15 mouse cellular contexts compared by ENCODE assay signal in genomic region chr15:92441630-92442180, GRCm38 (mm10). TPM values are rescaled to one million over a fixed set of nuclear protein-coding genes. Genes with fewer than 3 reads are reported as not detected.
A peak's percentile ranks its signal among the peaks of the same experiment; 100 is the strongest.
DNase-seq lines count a peak whose midpoint lies in the region; ATAC-seq lines count a peak whose summit lies in the region.
"Had no signal": no experiment of that assay in that cellular context is flagged by ENCODE, and none has a peak within 500 bp of the region (broad histone marks: within the 10 kb centered on the region; RNA-seq: fewer than 3 reads in every experiment).

No protein-coding gene starts in this region.

- H3K4me3 ChIP-seq in kidney, embryonic 16.5 days (ENCODE audit: low read length) = no peak overlapping the region; the same call in 1 of the 2 replicates
- peak overlapping the region; percentile 22 for H3K4me3 ChIP-seq in hindbrain, embryonic 13.5 days
- H3K4me3 ChIP-seq: erythroblast, embryonic 14.5 days; midbrain, embryonic 12.5 days had no signal

- intact Hi-C loops in heart, postnatal 14 days (cut with DNase I) = loop anchor here (10.0 kb wide), 1 partner anchor 563 kb away; no protein-coding TSS in a partner anchor

- no peak for DNase-seq in kidney, postnatal 25 days
- peak; percentile 50 for DNase-seq in embryo, embryonic 10.5 days (ENCODE audit: low spot score)
- peak; percentile 19 for DNase-seq in neural tube, embryonic 10.5 days (ENCODE audit: extremely low spot score, low spot score)
- no peak for DNase-seq in urinary bladder, postnatal 10 days (ENCODE audit: low spot score)
- DNase-seq in heart, postnatal 14 days = no peak
- DNase-seq: adrenal gland, postnatal 25 days; cerebellum, postnatal 10 days; heart, postnatal 36 days had no signal

- no peaks in the 10 kb centered on the region; the same call in 1 of the 2 replicates for H3K27me3 ChIP-seq in kidney, embryonic 16.5 days (ENCODE audit: insufficient read depth, low read length)
- no peaks in the 10 kb centered on the region for H3K27me3 ChIP-seq in hindbrain, embryonic 13.5 days
- H3K27me3 ChIP-seq: midbrain, embryonic 12.5 days had no signal

- H3K27ac ChIP-seq in kidney, embryonic 16.5 days (ENCODE audit: low read length) = no peak overlapping the region
- H3K27ac ChIP-seq in hindbrain, embryonic 13.5 days = peak overlapping the region; percentile 71
- H3K27ac ChIP-seq: liver, embryonic 14.5 days; midbrain, embryonic 12.5 days had no signal

- H3K9ac ChIP-seq in kidney, embryonic 16.5 days (replicated peaks; ENCODE audit: low read length) = no peak overlapping the region
- peak overlapping the region; percentile 39; the same call in 1 of the 2 replicates for H3K9ac ChIP-seq in hindbrain, embryonic 13.5 days
- H3K9ac ChIP-seq: liver, embryonic 14.5 days; midbrain, embryonic 12.5 days had no signal

- H3K4me1 ChIP-seq in kidney, embryonic 16.5 days (ENCODE audit: insufficient read depth, low read length) = no peaks in the 10 kb centered on the region
- peaks cover 9% of the 10 kb centered on the region for H3K4me1 ChIP-seq in hindbrain, embryonic 13.5 days (replicated peaks)
- H3K4me1 ChIP-seq: midbrain, embryonic 12.5 days had no signal

- H3K4me2 ChIP-seq in kidney, embryonic 16.5 days (replicated peaks; ENCODE audit: low read depth, low read length) = peak overlapping the region; percentile 37
- H3K4me2 ChIP-seq in hindbrain, embryonic 13.5 days = peak overlapping the region; percentile 47
- H3K4me2 ChIP-seq: midbrain, embryonic 12.5 days had no signal

- no peak for ATAC-seq in kidney, embryonic 16.5 days (ENCODE audit: low FRiP score, low TSS enrichment)
- ATAC-seq in hindbrain, embryonic 13.5 days (ENCODE audit: low FRiP score) = no peak
- ATAC-seq in cerebellum, adult (ENCODE audit: insufficient number of reproducible peaks, low FRiP score, low TSS enrichment) = no peak
- ATAC-seq: CD4-positive, CD25-positive, alpha-beta regulatory T cell, adult 4 months had no signal

- no peaks in the 10 kb centered on the region for H3K36me3 ChIP-seq in kidney, embryonic 16.5 days (ENCODE audit: insufficient read depth, low read length)
- H3K36me3 ChIP-seq in hindbrain, embryonic 13.5 days = no peaks in the 10 kb centered on the region
- H3K36me3 ChIP-seq: midbrain, embryonic 12.5 days had no signal

- H3K9me3 ChIP-seq in kidney, embryonic 16.5 days (ENCODE audit: low read length) = no peaks in the 10 kb centered on the region
- H3K9me3 ChIP-seq in hindbrain, embryonic 13.5 days = no peaks in the 10 kb centered on the region
- H3K9me3 ChIP-seq: midbrain, embryonic 12.5 days had no signal

- 57% methylated on average over 19 of the region's 19 CpGs for WGBS in kidney, embryonic 16.5 days
- 37% methylated on average over 19 of the region's 19 CpGs for WGBS in hindbrain, embryonic 13.5 days

RNA-seq across cellular contexts. Expression of gene Pdzrn4, which starts 45.0 kb away (rescaled TPM):
- polyA plus RNA-seq in kidney, embryonic 16.5 days (2015; fragmentation: Nextera tagmentation; extraction: Ambion mirVana) = 2.9 and 3.1 TPM in 2 replicates
- polyA plus RNA-seq in hindbrain, embryonic 13.5 days (2015; fragmentation: Nextera tagmentation; extraction: Ambion mirVana) = 42.7 and 45.3 TPM in 2 replicates
- 1 to 10 TPM; 1.8 to 2.9 TPM for total RNA-seq in heart, postnatal 14 days (2021)
- polyA plus RNA-seq: liver, embryonic 14.5 days had no signal

Comparison
In these comparisons a context has a peak if more than half of its experiments do, and no peak if none do; other contexts are left out.
1. DNase-seq: peak in embryo, embryonic 10.5 days (single experiment) and neural tube, embryonic 10.5 days (single experiment); none in kidney, postnatal 25 days (0 of 2), urinary bladder, postnatal 10 days (single experiment) and heart, postnatal 14 days (0 of 2).
2. RNA of gene Pdzrn4, which starts 45.0 kb away (polyA plus RNA-seq): 42.7 to 45.3 TPM in hindbrain, embryonic 13.5 days; 2.9 to 3.1 TPM in kidney, embryonic 16.5 days; every median in the first group is over 10 times any median in the second.